Mouse (Mus musculus) heart, embryonic 14.5 days (tissue): Measurements from ENCODE around the gene Fpr3. TPM values are rescaled to one million over a fixed set of nuclear protein-coding genes. Genes with fewer than 3 reads are reported as not detected.

Experiments
- ATAC-seq: fragments of 200-750 bp; cut with Nextera tagmentation; 2 replicates; pipeline ENCODE4 v1.8.0; 2017; ENCODE audit warnings: low read depth, moderate TSS enrichment; ENCODE audit not compliant: insufficient number of reproducible peaks, insufficient read depth, low FRiP score
- H3K27ac ChIP-seq, 2 experiments: fragments of 200-500 bp in 1 of 2; fragments of 300-500 bp in 1 of 2; sonication (generic) in 1 of 2; replicated peaks in 1 of 2; 2 replicates each; pipeline ENCODE4 v1.5.1; 2012 to 2014; ENCODE audit warnings: low read depth in 2 of 2, low read length in 2 of 2, control low read depth in 1 of 2, mild to moderate bottlenecking in 1 of 2, mixed read lengths in 1 of 2; ENCODE audit not compliant: control insufficient read depth in 1 of 2, insufficient read depth in 1 of 2
- H3K27me3 ChIP-seq: fragments of 300-500 bp; sonication (generic); 2 replicates; pipeline ENCODE4 v1.6.1; 2014; ENCODE audit warnings: mild to moderate bottlenecking, low read length, control low read depth; ENCODE audit not compliant: control insufficient read depth, insufficient read depth
- H3K36me3 ChIP-seq: fragments of 300-500 bp; sonication (generic); 2 replicates; pipeline ENCODE4 v1.6.1; 2014; ENCODE audit warnings: mild to moderate bottlenecking, control low read depth, low read length, mixed read lengths; ENCODE audit not compliant: control insufficient read depth, insufficient read depth
- H3K4me1 ChIP-seq, 2 experiments: fragments of 200-500 bp in 1 of 2; fragments of 300-500 bp in 1 of 2; sonication (generic) in 1 of 2; 2 replicates each; pipeline ENCODE4 v1.6.1; 2012 to 2014; ENCODE audit warnings: low read length in 2 of 2, control low read depth in 1 of 2, mixed read lengths in 1 of 2; ENCODE audit not compliant: control insufficient read depth in 2 of 2, insufficient read depth in 2 of 2
- H3K4me2 ChIP-seq: fragments of 300-500 bp; sonication (generic); 2 replicates; pipeline ENCODE4 v1.6.1; 2014; ENCODE audit warnings: mild to moderate bottlenecking, low read length
- H3K4me3 ChIP-seq, 2 experiments: fragments of 200-500 bp in 1 of 2; fragments of 300-500 bp in 1 of 2; sonication (generic) in 1 of 2; 2 replicates each; pipeline ENCODE4 v1.5.1; 2012 to 2014; ENCODE audit warnings: low read length in 2 of 2, mild to moderate bottlenecking in 2 of 2, control low read depth in 1 of 2, low read depth in 1 of 2, moderate library complexity in 1 of 2; ENCODE audit not compliant: control insufficient read depth in 1 of 2, insufficient read depth in 1 of 2
- H3K9ac ChIP-seq: fragments of 300-500 bp; sonication (generic); 2 replicates; pipeline ENCODE4 v1.6.1; 2014; ENCODE audit warnings: mild to moderate bottlenecking, low read length
- H3K9me3 ChIP-seq: fragments of 300-500 bp; sonication (generic); 2 replicates; pipeline ENCODE4 v1.6.1; 2016; ENCODE audit warnings: low read length, control low read depth; ENCODE audit not compliant: control insufficient read depth
- WGBS: fragments of 180-500 bp; shearing (Covaris S2); extraction: QIAGEN DNeasy Blood & Tissue Kit; methylation state at CpG from one replicate; pipeline ENCODE4 v1.1.7; 2014; 5-methylcytosine and 5-hydroxymethylcytosine counted together
- polyA plus RNA-seq: library from polyadenylated mRNA; unstranded; fragments of >200 nt; fragmentation: Nextera tagmentation; extraction: Ambion mirVana; gene quantifications from 2 replicates; pipeline ENCODE4 v1.2.1, GENCODE M21; 2014

Fpr3 gene
- polyA plus RNA-seq, 1 experiment from 2014 or later = not detected

GRCm38 (mm10) chr17:17848988-17849387, 38.7 kb upstream of the Fpr3 start:
- Histone ChIP-seq H3K4me3 (no peak overlapping the region), H3K4me1 (no peaks in the 10 kb centered on the region; a peak in 1 of 4 replicates), H3K27ac (no peak overlapping the region), H3K9ac (no peak overlapping the region), H3K36me3 (peaks cover 9% of the 10 kb centered on the region; the same call in 1 of the 2 replicates), H3K4me2 (no peak overlapping the region), H3K27me3 (peaks cover 16% of the 10 kb centered on the region), H3K9me3 (no peaks in the 10 kb centered on the region)
- 41% methylated on average over 2 of the region's 2 CpGs for WGBS
- no peak for ATAC-seq

- WGBS = 19% methylated on average over 55 of the region's 55 CpGs
- Histone ChIP-seq H3K4me2 (peak overlapping the region; percentile 45), H3K27ac (no peak overlapping the region), H3K9me3 (no peaks in the 10 kb centered on the region), H3K36me3 (peaks cover 9% of the 10 kb centered on the region; the same call in 1 of the 2 replicates), H3K9ac (no peak overlapping the region), H3K4me3 (peak overlapping the region in 1 of 2 experiments; percentile 6; a peak in 1 of 4 replicates), H3K27me3 (peaks cover 16% of the 10 kb centered on the region), H3K4me1 (no peaks in the 10 kb centered on the region; a peak in 1 of 4 replicates)
- no peak for ATAC-seq
These were observed 37.5 kb upstream of the Fpr3 start for GRCm38 (mm10) chr17:17849906-17850712.

GRCm38 (mm10) chr17:17855064-17855838, 32.4 kb upstream of the Fpr3 start, which contains the start of gene Has1:
Gene Has1 (minus strand): TSS chr17:17855205.
- Histone ChIP-seq H3K9me3 (no peaks in the 10 kb centered on the region), H3K4me2 (no peak within 1 kb of the TSS), H3K4me1 (no peaks in the 10 kb centered on the region; a peak in 1 of 4 replicates), H3K36me3 (no peaks in the 10 kb centered on the region), H3K27ac (no peak within 1 kb of the TSS), H3K4me3 (no peak within 1 kb of the TSS), H3K27me3 (peaks cover 5% of the 10 kb centered on the region; the same call in 1 of the 2 replicates), H3K9ac (no peak within 1 kb of the TSS)
- 44% methylated on average over 8 of the region's 8 CpGs for WGBS
- ATAC-seq = no peak

- Histone ChIP-seq H3K9ac (no peak overlapping the region), H3K4me2 (no peak overlapping the region), H3K9me3 (no peaks in the 10 kb centered on the region), H3K4me3 (no peak overlapping the region), H3K4me1 (no peaks in the 10 kb centered on the region), H3K27ac (no peak overlapping the region), H3K36me3 (no peaks in the 10 kb centered on the region), H3K27me3 (no peaks in the 10 kb centered on the region)
- 81% methylated on average over 1 of the region's 1 CpGs for WGBS
- no peak for ATAC-seq
These were observed 31.0 kb upstream of the Fpr3 start for GRCm38 (mm10) chr17:17856612-17857011.

GRCm38 (mm10) chr17:17857446-17857845, 30.2 kb upstream of the Fpr3 start:
- no peak overlapping the region for H3K4me2 ChIP-seq
- no peak for ATAC-seq
- WGBS = 62% methylated on average over 1 of the region's 1 CpGs

GRCm38 (mm10) chr17:17860110-17860509, 27.5 kb upstream of the Fpr3 start:
- no peak overlapping the region for H3K27ac ChIP-seq
- no peaks in the 10 kb centered on the region for H3K27me3 ChIP-seq
- peaks cover 23% of the 10 kb centered on the region for H3K36me3 ChIP-seq
- H3K4me3 ChIP-seq = no peak overlapping the region
- H3K9me3 ChIP-seq = no peaks in the 10 kb centered on the region
- H3K4me1 ChIP-seq = no peaks in the 10 kb centered on the region
- no peak overlapping the region for H3K9ac ChIP-seq
- no peak for ATAC-seq
- no peak overlapping the region for H3K4me2 ChIP-seq
- WGBS = 81% methylated on average over 3 of the region's 3 CpGs

More at GRCm38 (mm10) chr17:17857446-17857845, 30.2 kb upstream of the Fpr3 start:
- peaks cover 4% of the 10 kb centered on the region; the same call in 1 of the 2 replicates for H3K36me3 ChIP-seq
- no peaks in the 10 kb centered on the region for H3K27me3 ChIP-seq
- no peak overlapping the region for H3K4me3 ChIP-seq
- no peaks in the 10 kb centered on the region for H3K9me3 ChIP-seq
- H3K4me1 ChIP-seq = no peaks in the 10 kb centered on the region
- H3K27ac ChIP-seq = no peak overlapping the region
- no peak overlapping the region for H3K9ac ChIP-seq

- H3K27me3 ChIP-seq = no peaks in the 10 kb centered on the region
- no peak overlapping the region for H3K9ac ChIP-seq
- H3K4me3 ChIP-seq = no peak overlapping the region
- H3K4me2 ChIP-seq = no peak overlapping the region
- 43% methylated on average over 1 of the region's 1 CpGs for WGBS
- H3K36me3 ChIP-seq = peaks cover 35% of the 10 kb centered on the region
- no peak for ATAC-seq
- H3K27ac ChIP-seq = no peak overlapping the region
- no peaks in the 10 kb centered on the region for H3K4me1 ChIP-seq
- no peaks in the 10 kb centered on the region for H3K9me3 ChIP-seq
These were observed 25.3 kb upstream of the Fpr3 start for GRCm38 (mm10) chr17:17862360-17862759.
